Mouse (Mus musculus) testis, postnatal 14 days (tissue): ENCODE results near the gene Palm3.
"Not testable (repeated sequence)": the region's sequence is repeated elsewhere in the genome, so short reads cannot be mapped to it uniquely, and the experiment has no call there.

Source experiments
- DNase-seq: peaks from one replicate; pipeline ENCODE4 v3.0.0; 2021; ENCODE audit warnings: low spot score

Palm3 gene

DNA sequence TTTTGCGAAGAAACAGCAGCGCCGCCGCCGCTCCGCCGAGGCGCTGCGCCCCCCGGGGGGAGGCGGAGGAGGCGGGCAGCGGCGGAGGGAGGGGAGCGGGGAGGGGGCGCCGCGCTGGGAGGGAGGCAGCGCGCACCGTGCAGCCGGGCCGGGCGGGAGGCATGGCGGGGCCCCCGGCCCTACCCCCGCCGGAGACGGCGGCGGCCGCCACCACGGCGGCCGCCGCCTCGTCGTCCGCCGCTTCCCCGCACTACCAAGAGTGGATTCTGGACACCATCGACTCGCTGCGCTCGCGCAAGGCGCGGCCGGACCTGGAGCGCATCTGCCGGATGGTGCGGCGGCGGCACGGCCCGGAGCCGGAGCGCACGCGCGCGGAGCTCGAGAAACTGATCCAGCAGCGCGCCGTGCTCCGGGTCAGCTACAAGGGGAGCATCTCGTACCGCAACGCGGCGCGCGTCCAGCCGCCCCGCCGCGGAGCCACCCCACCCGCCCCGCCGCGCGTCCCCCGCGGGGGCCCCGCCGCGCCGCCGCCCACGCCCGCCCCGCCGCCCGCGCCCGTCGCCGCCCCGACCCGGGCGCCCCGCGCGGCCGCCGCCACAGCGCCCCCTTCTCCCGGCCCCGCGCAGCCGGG is 23.6 kb upstream of the Palm3 start, which contains the start of gene Samd1:
Gene Samd1, plus strand, starts transcription at position 162 of the 631 bp plus-strand sequence.
- peak; percentile 61 for DNase-seq

DNA sequence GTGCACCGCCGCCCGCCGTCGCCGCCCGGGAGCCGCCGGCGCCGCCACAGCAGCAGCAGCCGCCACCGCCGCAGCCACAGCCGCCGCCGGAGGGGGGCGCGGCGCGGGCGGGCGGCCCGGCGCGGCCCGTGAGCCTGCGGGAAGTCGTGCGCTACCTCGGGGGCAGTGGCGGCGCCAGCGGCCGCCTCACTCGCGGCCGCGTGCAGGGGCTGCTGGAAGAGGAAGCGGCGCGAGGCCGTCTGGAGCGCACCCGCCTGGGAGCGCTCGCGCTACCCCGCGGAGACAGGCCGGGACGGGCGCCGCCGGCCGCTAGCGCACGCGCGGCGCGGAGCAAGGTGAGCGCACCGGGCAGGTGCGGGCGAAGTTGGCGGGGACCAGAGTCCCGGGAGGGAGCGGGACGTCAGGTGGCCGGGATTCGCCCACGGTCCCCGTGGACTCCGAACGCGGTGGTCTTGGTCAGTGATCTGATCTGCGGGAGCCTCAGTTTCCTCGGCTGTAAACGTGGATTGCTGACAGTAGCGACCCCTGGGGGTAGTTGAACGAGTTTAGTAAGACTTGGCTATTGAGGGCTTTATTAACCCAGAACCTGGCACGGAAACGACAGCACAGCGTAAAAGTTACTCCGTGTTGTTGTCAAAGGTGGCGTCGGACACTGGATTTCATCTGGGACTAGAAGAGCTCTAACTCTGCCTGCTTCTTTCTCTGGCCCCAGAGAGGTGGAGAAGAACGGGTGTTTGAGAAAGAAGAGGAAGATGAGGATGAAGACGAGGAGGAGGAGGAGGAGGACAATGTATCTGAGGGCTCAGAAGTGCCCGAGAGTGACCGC is 22.8 kb upstream of the Palm3 start:
- peak; percentile 63 for DNase-seq

DNA sequence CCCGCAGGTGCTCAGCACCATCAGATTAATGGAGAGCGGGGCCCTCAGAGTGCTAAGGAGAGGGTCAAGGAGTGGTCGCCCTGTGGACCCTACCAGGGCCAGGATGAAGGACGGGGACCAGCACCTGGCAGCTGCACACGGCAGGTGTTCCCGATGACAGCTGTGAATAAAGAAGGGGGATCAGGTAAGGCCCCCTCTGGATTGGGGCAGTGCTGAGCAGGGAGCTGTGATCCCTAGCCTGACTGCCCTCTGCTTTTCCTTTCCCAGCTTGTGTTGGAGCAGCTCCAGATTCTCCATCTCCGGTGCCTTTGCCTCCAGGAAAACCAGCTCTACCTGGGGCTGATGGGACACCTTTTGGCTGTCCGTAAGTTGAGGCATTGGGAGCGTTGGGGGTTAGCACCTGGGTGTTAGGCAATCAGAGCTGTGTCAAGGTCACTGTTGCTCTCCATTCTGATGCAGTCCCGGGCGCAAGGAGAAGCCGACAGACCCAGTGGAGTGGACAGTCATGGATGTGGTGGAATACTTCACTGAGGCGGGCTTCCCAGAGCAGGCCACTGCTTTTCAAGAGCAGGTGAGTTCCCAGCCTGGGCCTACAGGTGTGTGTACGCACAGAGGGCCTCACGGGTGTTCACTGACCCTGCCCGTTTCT is 22.1 kb upstream of the Palm3 start:
- no peak for DNase-seq

DNA sequence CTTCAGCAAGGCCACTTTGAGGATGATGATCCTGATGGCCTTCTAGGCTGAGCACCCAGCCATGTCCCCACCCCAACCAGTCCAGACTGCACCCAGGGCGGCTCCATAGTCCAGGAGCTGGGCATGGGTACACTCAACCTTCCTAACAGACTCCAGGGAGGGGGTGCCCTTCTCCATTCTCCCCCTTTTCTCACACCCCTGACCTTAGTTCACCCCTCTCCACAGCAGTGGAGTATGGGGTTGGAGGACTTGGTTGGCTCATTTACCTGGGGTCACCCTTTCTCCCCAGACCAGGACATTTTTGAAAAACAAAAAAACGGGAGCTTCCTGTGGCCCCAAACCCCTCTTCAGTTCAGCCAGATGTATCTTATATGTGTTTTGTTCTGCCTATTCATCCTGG is 21.4 kb upstream of the Palm3 start:
- no peak for DNase-seq

DNA sequence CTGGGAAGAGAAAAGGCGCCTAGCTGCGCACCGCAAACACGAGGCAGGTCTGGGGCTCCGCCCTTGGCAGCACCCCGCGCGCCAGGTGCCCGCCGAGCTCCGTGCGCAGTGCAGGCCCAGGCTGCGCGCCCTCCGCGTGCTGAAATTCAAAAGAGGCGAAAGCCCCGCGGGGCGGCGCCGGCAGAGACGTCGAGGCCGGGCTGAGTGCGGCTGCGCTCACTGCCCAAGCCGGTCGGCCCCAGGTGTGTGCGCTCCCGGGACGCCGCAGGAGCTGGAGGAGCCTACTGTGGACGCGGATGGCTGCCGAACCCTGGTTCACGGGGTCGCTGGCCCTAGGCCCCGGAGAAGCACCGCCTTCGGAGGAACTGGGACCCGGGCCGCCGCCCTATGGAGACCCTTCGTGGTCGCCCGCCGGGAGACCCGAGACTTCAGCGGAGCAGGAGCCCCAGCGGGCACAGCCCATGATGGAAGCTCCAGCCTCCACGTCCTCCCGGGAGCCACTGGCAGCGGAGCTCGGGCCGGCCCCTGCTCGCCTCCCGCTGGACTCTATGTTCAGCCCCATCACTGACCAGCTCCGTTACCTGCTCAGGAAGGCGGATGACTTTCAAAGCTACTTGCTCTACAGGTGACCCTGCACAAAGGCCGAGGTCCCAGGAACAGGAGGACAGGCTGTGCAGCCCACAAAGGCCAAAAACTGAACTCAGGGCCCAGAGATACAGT is 19.8 kb upstream of the Palm3 start, which contains the start of gene 1700067K01Rik:
Gene 1700067K01Rik, plus strand, starts transcription at position 222 of the 720 bp plus-strand sequence.
- DNase-seq, result peak; percentile 73

DNA sequence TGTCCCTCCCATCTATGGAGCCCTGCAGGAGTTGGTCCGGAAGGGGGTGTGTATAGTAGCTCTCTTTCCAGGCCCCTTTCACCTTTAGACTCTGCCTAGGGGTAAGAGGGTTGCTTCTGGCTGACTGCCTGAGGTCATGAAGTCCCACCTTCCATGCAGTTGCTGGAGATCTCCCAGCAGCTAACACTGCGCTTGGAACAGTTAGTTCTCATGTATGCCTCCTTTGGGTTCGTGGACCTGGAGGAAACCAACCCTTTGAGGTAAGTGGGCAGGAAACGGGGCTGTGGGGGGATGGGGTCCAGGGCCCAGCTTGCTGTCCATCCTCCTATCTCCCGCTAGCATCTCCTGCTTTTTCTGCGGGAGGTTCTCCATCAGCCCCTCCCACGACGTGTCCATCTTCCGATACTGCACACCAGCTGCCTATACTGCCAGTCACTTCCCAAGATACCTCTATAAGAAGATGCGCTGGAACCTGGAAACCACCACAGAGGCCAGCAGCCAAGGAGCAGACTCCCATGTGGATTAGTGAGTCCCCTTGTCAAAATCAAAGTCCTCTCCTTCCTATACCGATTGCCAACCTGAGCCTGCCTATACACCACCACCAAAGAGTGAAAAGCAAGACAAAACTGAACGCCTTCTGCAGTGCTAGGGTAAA is 18.2 kb upstream of the Palm3 start:
- DNase-seq, result no peak

DNA sequence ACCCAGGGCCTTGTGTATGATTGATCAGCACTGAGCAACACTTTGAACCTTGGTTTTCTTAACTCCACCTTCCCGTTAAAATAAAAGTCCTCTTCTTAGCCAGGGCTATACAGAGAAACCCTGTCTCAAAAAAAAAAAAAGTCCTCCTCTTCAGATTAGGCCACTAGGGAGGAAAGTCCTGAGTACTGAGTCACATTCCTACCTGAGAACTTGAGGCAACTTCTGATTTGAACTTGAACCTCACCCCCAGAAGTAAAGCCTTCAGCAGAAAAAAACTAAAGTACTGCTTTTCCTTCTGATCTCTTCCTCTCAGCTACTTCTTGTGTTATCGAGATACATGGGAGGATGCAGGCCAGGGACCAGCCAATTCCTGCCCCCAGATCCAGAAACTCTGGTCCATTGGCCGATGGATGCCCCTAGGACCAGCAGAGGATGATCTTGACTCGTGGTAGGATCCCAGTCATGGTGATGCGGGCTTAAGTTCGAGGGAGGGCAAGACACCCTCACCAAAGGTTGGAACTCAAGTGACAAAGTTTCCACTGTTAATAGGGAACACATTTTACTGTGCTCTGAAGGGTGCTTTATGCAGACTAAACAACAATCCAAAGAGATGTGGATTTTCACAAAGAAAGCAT is 17.5 kb upstream of the Palm3 start:
- DNase-seq, result no peak

DNA sequence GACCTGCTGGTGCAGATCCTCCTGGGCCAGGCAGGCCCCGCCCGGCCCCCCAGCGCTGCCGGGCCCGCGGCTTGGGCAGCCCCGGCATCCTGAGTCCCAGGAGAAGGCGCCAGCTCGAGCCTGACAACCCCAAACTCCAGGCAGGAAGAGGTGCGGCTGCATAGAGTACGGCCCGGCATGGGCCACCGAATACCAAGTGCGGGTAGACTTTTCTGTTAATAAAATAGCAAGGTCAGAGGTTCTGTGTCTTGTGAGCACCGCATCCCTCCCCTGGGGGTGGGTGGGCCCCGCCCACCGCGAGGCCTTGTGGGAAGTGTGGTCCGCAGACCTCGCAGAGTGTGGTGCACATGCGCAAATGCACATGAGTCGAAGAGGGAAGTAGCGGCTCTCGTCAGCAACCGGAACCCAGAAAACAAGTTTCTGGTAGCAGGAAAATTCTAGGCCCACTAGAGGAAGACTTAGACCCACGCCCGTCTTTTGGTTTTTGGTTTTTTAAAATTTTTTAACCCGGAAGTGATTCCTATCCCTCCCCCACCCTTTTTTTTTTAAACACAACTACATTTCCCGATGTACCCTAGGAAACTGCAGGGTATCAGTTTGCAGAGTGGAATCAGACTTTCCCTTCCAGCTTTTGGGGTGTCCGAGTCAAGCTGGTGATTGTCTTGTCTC is 16.6 kb upstream of the Palm3 start:
- DNase-seq, result peak; percentile 93

DNA sequence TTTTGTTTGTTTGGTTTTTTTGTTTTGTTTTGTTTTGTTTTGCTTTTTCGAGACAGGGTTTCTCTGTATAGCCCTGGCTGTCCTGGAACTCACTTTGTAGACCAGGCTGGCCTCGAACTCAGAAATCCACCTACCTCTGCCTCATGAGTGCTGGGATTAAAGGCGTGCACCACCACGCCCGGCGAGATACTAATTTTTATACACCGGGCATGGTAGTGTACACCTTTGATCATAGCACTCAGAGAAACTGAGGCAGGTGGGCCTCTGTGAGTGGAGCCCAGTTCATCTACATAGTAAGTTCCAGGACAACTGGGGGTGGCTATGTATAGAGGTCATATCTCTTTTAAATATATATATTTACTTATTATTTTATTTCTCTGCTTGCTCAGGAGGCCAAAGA is 15.8 kb upstream of the Palm3 start:
- DNase-seq, result not testable (repeated sequence)

DNA sequence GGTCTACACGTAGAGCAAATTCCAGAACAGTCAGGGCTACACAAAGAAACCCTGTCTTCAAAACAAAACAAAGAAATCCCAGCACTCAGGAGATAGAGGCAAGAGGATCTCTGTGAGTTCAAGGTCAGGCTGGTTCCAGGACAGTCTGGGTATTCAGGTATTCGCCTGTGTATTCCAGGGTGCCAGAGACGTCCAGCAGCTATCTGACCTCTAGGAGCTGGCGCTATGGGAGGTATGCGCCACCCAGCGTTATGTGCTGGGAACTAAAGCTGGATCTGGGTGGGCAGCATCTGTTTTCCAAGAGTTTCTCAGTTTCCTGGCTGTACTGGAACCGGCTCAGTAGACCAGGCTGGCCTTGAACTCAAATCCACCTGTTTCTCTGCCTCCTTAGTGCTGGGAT is 12.9 kb upstream of the Palm3 start:
- no peak for DNase-seq

DNA sequence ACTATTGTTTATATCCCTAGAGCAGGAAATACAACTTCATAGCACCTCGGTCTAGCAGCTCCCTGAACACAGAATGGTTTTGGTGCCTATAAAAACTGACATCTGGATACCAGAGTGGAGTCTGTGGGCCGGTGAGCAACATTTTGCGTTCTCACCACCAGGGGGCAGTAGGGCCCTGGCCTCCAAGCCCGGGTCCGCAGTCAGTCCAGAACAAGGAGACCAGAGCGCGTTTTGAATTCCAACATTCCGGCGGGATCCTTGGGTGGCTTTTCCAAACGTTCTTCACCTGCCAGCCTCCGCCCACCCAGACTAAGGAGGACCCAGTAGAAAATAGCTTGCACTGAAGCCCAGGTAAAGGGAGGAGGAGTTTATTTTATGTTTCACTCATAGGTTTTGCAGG is 11.4 kb upstream of the Palm3 start:
- DNase-seq, result peak; percentile 85

DNA sequence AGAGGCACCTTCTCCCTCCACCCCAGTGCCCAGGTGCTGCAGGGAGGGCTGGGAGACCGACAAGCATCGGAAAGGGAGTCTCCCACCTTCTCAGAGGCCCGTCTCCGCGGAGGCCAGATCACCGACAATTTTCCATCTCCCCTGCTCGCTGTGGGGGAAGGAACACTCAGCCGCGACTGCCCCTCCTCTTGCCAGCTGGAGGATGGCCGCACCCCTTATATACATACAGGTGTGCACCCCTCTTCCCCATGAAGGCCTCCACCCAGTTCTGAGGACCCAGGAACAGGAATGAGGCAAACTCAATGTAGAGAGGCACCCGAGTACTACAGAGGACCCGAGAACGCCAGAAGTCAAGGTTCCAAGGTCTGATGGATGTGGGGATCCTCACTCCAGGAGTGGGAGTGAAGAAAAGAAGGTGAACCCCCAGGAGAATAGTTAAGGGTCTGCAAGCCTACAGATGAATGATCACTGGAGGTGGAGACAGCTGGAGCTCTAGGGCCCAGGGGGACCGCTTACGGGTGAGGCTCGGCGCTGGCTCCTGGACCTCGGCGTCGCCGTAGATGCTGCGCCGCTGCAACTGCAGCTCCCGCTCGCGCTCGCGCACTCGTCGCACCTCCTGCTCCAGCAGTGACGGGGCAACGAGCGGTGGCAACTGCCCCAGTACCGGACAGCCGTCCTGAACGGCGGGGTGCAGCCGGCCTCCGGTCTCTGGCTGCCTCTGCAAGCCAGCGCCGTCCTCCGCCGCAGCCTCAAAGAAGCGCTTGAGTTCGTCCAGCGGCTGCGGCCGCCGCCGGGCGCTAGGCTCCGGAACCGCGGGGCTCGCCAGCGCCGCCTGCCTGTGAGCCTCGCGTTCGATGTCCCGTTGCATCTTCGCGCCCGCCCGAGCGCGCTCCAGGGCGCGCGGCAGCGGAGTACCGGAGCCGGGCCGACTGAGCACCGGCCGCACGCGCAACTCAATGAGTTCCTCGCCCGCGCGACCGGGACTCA is 10.4 kb upstream of the Palm3 start:
- peak; percentile 46 for DNase-seq

DNA sequence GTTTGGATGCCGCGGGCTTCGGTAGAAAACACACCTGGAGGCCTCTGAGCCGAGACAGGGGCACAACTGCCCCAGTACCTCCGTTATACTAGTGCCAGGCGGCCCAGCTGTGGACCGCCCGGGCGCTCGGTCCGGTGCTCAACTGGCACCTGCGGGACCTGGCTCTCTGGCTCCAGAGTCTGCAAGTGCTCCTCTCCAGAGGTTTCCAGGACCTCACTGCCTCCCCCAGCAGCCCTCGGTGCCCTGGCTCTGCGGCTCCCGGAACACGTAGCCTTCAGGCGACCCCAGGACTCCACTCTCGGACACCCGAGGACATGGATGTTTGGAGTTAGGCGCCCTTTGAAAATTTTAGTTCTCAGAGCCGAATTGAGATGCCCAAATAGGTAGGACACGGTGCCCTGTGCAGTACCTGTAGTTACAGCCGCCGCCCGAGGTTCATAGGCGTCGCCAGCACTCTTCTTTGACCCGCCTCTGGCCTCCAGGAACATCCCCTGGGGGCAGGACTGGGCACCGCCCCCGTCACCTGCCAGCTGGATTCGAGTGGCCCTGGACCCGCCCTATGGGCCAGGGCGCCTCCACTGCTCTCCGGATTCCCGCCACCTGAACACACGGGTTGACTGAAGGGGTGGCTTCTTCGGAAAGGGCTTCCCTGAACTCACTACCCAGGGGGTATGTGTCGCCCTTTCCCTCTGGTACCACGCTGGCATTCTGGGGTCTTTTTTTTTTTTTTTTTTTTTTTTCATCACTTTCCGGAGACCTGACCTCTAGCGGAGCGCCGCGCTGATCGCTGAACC is 9.4 kb upstream of the Palm3 start, which contains the start of gene 2210011C24Rik:
Gene 2210011C24Rik, minus strand, starts transcription at position 467 of the 794 bp plus-strand sequence.
- peak; percentile 53 for DNase-seq

DNA sequence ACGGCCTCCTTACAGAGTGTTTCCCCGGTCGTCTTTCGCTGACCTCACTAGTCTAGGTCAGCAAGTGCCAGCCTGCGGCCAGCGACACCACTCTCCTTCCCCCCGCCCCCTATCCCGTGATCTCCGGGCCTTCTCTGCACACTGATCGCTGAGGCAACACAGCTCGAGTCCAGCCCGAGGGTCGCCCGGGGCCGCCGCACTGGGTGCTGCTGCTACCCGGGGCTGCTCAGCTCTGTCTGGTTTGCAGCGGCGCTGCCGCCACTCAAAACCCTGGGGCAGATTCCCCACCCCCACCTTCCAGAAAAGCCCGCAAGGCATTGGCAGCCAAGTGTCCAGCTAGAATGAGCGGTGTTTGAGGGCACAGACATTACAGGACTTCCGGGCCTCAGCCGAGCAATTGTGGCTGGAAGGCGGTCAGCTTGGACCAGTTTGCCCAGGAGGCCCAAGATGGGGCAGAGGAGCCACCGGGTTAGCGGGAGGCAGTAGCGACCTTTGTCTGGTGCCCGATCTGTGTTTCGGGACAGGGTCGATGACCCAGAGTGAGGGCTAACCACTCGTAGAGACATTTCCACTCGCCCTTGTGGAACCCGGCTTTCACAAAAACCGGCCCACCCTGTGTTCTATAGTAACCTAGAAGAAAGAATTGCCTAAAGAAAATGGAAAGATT is 8.6 kb upstream of the Palm3 start:
- DNase-seq, result no peak

DNA sequence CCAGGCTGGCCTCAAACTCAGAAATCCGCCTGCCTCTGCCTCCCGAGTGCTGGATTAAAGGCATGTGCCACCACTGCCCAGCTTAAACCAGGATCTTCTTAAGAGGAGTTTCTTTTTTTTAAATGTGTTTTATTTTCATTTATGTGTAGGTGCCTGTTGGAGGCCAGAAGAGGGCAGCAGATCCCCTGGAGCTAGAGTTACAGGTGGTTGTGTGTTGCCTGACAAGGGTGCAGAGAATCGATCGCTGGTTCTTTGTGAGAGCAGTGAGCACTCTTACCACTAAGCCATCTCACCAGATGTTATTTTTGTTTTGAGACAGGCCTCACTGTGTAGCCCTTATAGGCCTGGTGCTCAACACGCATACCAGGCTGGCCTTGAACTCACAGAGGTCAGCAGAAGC is 5.4 kb upstream of the Palm3 start:
- no peak for DNase-seq

DNA sequence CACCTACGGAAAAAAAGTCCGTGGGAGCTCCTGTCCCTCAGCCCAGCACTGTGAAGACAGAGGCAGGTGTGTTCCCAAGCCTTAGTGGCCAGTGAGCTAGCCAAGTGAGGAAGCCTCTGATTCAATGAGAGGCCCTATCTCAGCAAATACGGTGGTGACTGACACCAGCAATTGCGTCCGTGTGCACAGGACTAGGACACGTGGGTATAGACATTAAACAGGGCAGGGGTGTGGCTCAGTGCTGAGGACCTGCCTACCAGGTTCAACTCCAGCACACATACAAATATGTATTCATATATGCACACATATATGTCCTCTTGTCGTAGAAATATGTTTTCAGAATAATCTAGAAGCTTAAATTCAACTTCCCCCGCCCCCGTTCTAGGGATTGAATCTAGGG is 1.5 kb upstream of the Palm3 start:
- no peak for DNase-seq

DNA sequence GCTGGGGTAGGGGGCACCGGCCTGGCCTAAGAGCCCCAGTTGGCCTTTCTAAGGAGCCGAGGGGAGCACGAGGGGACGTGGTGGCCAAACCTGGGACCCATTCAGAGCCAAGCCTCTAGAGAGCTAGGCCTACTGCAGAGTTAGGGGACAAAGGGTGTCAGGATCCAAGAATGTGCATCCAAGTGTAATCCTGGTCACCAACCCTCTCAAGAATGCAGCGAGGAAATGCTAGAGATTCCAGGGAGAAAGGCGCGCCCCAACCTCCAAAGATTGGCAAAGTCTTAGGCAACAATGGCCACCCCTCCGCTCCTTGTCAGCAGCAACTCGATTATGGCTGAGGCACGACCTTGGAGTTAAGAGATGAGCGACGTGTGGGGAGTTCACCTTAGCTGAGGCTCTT is 298 bp downstream of the Palm3 start:
- DNase-seq, result no peak

DNA sequence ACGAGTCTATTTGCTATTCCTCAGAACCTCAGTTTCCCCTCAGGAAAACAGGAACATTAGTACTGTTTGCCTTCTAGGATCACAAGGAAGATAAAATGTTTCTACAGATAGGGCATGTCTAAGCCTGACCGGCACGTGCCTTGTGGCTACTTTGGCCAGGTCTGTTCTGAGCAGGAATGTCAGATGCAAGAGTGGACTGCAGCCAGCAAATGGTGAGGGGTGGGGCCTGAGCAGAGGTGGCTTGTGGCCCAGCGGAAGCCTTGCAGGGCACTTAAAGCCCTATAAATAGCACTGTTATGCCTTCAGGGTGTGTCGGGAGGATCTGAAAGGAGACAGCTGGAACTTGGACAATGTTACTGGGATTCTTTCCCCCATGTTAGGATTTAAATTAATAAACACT is 1.8 kb downstream of the Palm3 start:
- no peak for DNase-seq
